Mouse (Mus musculus) MEL (cell line): Measurements from ENCODE around the gene Stk11. TPM values are rescaled to one million over a fixed set of nuclear protein-coding genes. Genes with fewer than 3 reads are reported as not detected.

Experiments used
- DNase-seq: peaks from one replicate; pipeline ENCODE4 v3.0.0; 2011; ENCODE audit warnings: low read depth, low spot score
- H3K27ac ChIP-seq: 2 replicates; pipeline ENCODE4 v1.5.1; 2012; ENCODE audit warnings: low read depth, mild to moderate bottlenecking, control low read depth, low read length, moderate library complexity; ENCODE audit not compliant: control insufficient read depth
- H3K27me3 ChIP-seq, 2 experiments: fragments of 150-350 bp in 1 of 2; sonication (generic) in 1 of 2; 2 replicates each; pipeline ENCODE4 v1.6.1; 2012; ENCODE audit warnings: low read length in 2 of 2, mild to moderate bottlenecking in 2 of 2, improper control_type of control experiment in 1 of 2, moderate library complexity in 1 of 2; ENCODE audit not compliant: insufficient read depth in 2 of 2, control insufficient read depth in 1 of 2
- H3K36me3 ChIP-seq, 2 experiments: 2 replicates each; pipeline ENCODE4 v1.6.1; 2012 to 2014; ENCODE audit warnings: low read length in 2 of 2, improper control_type of control experiment in 1 of 2, inconsistent platforms in 1 of 2, mild to moderate bottlenecking in 1 of 2; ENCODE audit not compliant: insufficient read depth in 2 of 2, control insufficient read depth in 1 of 2
- H3K4me1 ChIP-seq, 2 experiments: fragments of 150-350 bp in 1 of 2; sonication (generic) in 1 of 2; 2 replicates each; pipeline ENCODE4 v1.6.1; 2012; ENCODE audit warnings: low read length in 2 of 2, improper control_type of control experiment in 1 of 2, mild to moderate bottlenecking in 1 of 2; ENCODE audit not compliant: insufficient read depth in 2 of 2, control insufficient read depth in 1 of 2
- H3K4me3 ChIP-seq, 2 experiments: fragments of 150-350 bp in 1 of 2; sonication (generic) in 1 of 2; 2 replicates each; pipeline ENCODE4 v1.5.1; 2012; ENCODE audit warnings: low read depth in 2 of 2, low read length in 2 of 2, mild to moderate bottlenecking in 2 of 2, moderate library complexity in 2 of 2, control low read depth in 1 of 2, improper control_type of control experiment in 1 of 2; ENCODE audit not compliant: control insufficient read depth in 1 of 2, insufficient read depth in 1 of 2
- H3K79me2 ChIP-seq: 2 replicates; pipeline ENCODE4 v1.6.1; 2012; ENCODE audit warnings: mild to moderate bottlenecking, low read length, moderate library complexity; ENCODE audit not compliant: control insufficient read depth, poor library complexity, insufficient read depth
- H3K9ac ChIP-seq: 2 replicates; pipeline ENCODE4 v1.6.1; 2012; ENCODE audit warnings: low read depth, mild to moderate bottlenecking, control low read depth, low read length, moderate library complexity; ENCODE audit not compliant: control insufficient read depth, poor library complexity, severe bottlenecking
- H3K9me3 ChIP-seq: fragments of 150-350 bp; sonication (generic); replicated peaks from 2 replicates; pipeline ENCODE4 v1.6.1; 2012; ENCODE audit warnings: mild to moderate bottlenecking, low read length, improper control_type of control experiment, moderate library complexity; ENCODE audit not compliant: insufficient read depth
- BHLHE40 ChIP-seq: IDR thresholded peaks from 2 replicates; pipeline ENCODE4 v1.6.1; 2012; ENCODE audit warnings: low read depth, mild to moderate bottlenecking, inconsistent platforms, low read length, improper control_type of control experiment, borderline replicate concordance
- CHD2 ChIP-seq: IDR thresholded peaks from 2 replicates; pipeline ENCODE4 v1.6.1; 2011; ENCODE audit warnings: low read length, improper control_type of control experiment
- CTCF ChIP-seq, 3 experiments: IDR thresholded peaks in 2 of 3; conservative IDR thresholded peaks in 1 of 3; 2 replicates each; pipeline ENCODE4 v1.5.1; 2011 to 2012; ENCODE audit warnings: low read length in 3 of 3, low read depth in 2 of 3, mild to moderate bottlenecking in 2 of 3, improper control_type of control experiment in 1 of 3, inconsistent platforms in 1 of 3, mixed read lengths in 1 of 3, moderate library complexity in 1 of 3; ENCODE audit not compliant: control insufficient read depth in 1 of 3, insufficient read depth in 1 of 3, poor library complexity in 1 of 3, severe bottlenecking in 1 of 3
- E2F4 ChIP-seq: IDR thresholded peaks from 2 replicates; pipeline ENCODE4 v1.6.1; 2011; ENCODE audit warnings: low read depth, low read length, improper control_type of control experiment, borderline replicate concordance
- ELF1 ChIP-seq: IDR thresholded peaks from 2 replicates; pipeline ENCODE4 v1.6.1; 2014; ENCODE audit warnings: low read depth, mild to moderate bottlenecking, inconsistent platforms, low read length, improper control_type of control experiment, moderate library complexity
- EP300 ChIP-seq, 2 experiments: IDR thresholded peaks; 2 replicates each; pipeline ENCODE4 v1.6.1; 2011; ENCODE audit warnings: improper control_type of control experiment in 2 of 2, low read length in 2 of 2, low read depth in 1 of 2, mild to moderate bottlenecking in 1 of 2
- ETS1 ChIP-seq: IDR thresholded peaks from 2 replicates; pipeline ENCODE4 v1.6.1; 2012; ENCODE audit warnings: low read depth, mild to moderate bottlenecking, inconsistent platforms, low read length, improper control_type of control experiment, moderate library complexity
- GATA1 ChIP-seq: IDR thresholded peaks from 2 replicates; pipeline ENCODE4 v1.6.1; 2011; ENCODE audit warnings: low read depth, low read length, improper control_type of control experiment
- HCFC1 ChIP-seq: IDR thresholded peaks from 2 replicates; pipeline ENCODE4 v1.6.1; 2012; ENCODE audit warnings: low read depth, mild to moderate bottlenecking, inconsistent platforms, low read length, improper control_type of control experiment, moderate library complexity
- JUND ChIP-seq: IDR thresholded peaks from 2 replicates; pipeline ENCODE4 v1.6.1; 2011; ENCODE audit warnings: low read depth, mild to moderate bottlenecking, improper control_type of control experiment, low read length
- KAT2A ChIP-seq: conservative IDR thresholded peaks from 2 replicates; pipeline ENCODE4 v1.6.1; 2012; ENCODE audit warnings: low read depth, low read length, improper control_type of control experiment, inconsistent platforms
- MAFK ChIP-seq: IDR thresholded peaks from 2 replicates; pipeline ENCODE4 v1.6.1; 2011; ENCODE audit warnings: low read depth, mild to moderate bottlenecking, low read length, improper control_type of control experiment, borderline replicate concordance
- MAX ChIP-seq: IDR thresholded peaks from 2 replicates; pipeline ENCODE4 v1.6.1; 2011; ENCODE audit warnings: low read length, improper control_type of control experiment
- MAZ ChIP-seq: IDR thresholded peaks from 2 replicates; pipeline ENCODE4 v1.6.1; 2012; ENCODE audit warnings: low read depth, mild to moderate bottlenecking, inconsistent platforms, low read length, improper control_type of control experiment
- MEF2A ChIP-seq: IDR thresholded peaks from 2 replicates; pipeline ENCODE4 v1.6.1; 2014; ENCODE audit warnings: low read depth, mild to moderate bottlenecking, inconsistent platforms, low read length, improper control_type of control experiment; ENCODE audit not compliant: poor library complexity, insufficient replicate concordance, severe bottlenecking; ENCODE audit errors: extremely low read depth
- MXI1 ChIP-seq: IDR thresholded peaks from 2 replicates; pipeline ENCODE4 v1.6.1; 2011; ENCODE audit warnings: mild to moderate bottlenecking, low read depth, low read length, improper control_type of control experiment
- MYB ChIP-seq: IDR thresholded peaks from 2 replicates; pipeline ENCODE4 v1.6.1; 2011; ENCODE audit warnings: mild to moderate bottlenecking, low read depth, low read length, improper control_type of control experiment
- MYC ChIP-seq: IDR thresholded peaks from 2 replicates; pipeline ENCODE4 v1.6.1; 2011; ENCODE audit warnings: low read depth, mild to moderate bottlenecking, low read length, improper control_type of control experiment, moderate library complexity
- NELFE ChIP-seq: IDR thresholded peaks from 2 replicates; pipeline ENCODE4 v1.6.1; 2011; ENCODE audit warnings: low read depth, low read length, improper control_type of control experiment
- NRF1 ChIP-seq: IDR thresholded peaks from 2 replicates; pipeline ENCODE4 v1.6.1; 2014; ENCODE audit warnings: low read depth, mild to moderate bottlenecking, inconsistent platforms, low read length, improper control_type of control experiment, moderate library complexity; ENCODE audit not compliant: poor library complexity, insufficient read depth, severe bottlenecking
- POLR2A ChIP-seq, 2 experiments: IDR thresholded peaks; 2 replicates each; pipeline ENCODE4 v1.6.1; 2011 to 2012; ENCODE audit warnings: low read length in 2 of 2, mild to moderate bottlenecking in 2 of 2, control low read depth in 1 of 2, improper control_type of control experiment in 1 of 2, low read depth in 1 of 2, moderate library complexity in 1 of 2; ENCODE audit not compliant: control insufficient read depth in 1 of 2, insufficient read depth in 1 of 2, poor library complexity in 1 of 2
- POLR2AphosphoS2 ChIP-seq: IDR thresholded peaks from 2 replicates; pipeline ENCODE4 v1.6.1; 2011; ENCODE audit warnings: low read length, improper control_type of control experiment
- POLR2AphosphoS5 ChIP-seq: IDR thresholded peaks from 2 replicates; pipeline ENCODE4 v1.6.1; 2012; ENCODE audit warnings: low read depth, borderline replicate concordance, mild to moderate bottlenecking, inconsistent platforms, low read length, moderate library complexity, mixed read lengths
- RAD21 ChIP-seq: IDR thresholded peaks from 2 replicates; pipeline ENCODE4 v1.6.1; 2011; ENCODE audit warnings: mild to moderate bottlenecking, low read depth, low read length, improper control_type of control experiment
- RCOR1 ChIP-seq: IDR thresholded peaks from 2 replicates; pipeline ENCODE4 v1.6.1; 2012; ENCODE audit warnings: low read depth, mild to moderate bottlenecking, inconsistent platforms, low read length, improper control_type of control experiment
- SIN3A ChIP-seq: IDR thresholded peaks from 2 replicates; pipeline ENCODE4 v1.6.1; 2012; ENCODE audit warnings: low read length, improper control_type of control experiment, inconsistent platforms
- TAL1 ChIP-seq: IDR thresholded peaks from 2 replicates; pipeline ENCODE4 v1.6.1; 2012; ENCODE audit warnings: mild to moderate bottlenecking, inconsistent platforms, low read length, moderate library complexity, mixed read lengths
- TBP ChIP-seq: IDR thresholded peaks from 2 replicates; pipeline ENCODE4 v1.8.0; 2011; ENCODE audit warnings: low read depth, low read length, improper control_type of control experiment
- TCF12 ChIP-seq: IDR thresholded peaks from 2 replicates; pipeline ENCODE4 v1.6.1; 2014; ENCODE audit warnings: low read depth, mild to moderate bottlenecking, inconsistent platforms, low read length, improper control_type of control experiment, moderate library complexity
- UBTF ChIP-seq: IDR thresholded peaks from 2 replicates; pipeline ENCODE4 v1.6.1; 2012; ENCODE audit warnings: low read depth, mild to moderate bottlenecking, inconsistent platforms, low read length, improper control_type of control experiment, moderate library complexity, borderline replicate concordance; ENCODE audit not compliant: insufficient read depth
- USF1 ChIP-seq: IDR thresholded peaks from 2 replicates; pipeline ENCODE4 v1.6.1; 2014; ENCODE audit warnings: low read depth, mild to moderate bottlenecking, inconsistent platforms, low read length, improper control_type of control experiment, moderate library complexity
- USF2 ChIP-seq, 2 experiments: IDR thresholded peaks; 2 replicates each; pipeline ENCODE4 v1.6.1; 2011 to 2012; ENCODE audit warnings: improper control_type of control experiment in 2 of 2, low read length in 2 of 2, borderline replicate concordance in 1 of 2, inconsistent platforms in 1 of 2, low read depth in 1 of 2, mild to moderate bottlenecking in 1 of 2; ENCODE audit not compliant: insufficient read depth in 1 of 2
- ZC3H11A ChIP-seq: IDR thresholded peaks from 2 replicates; pipeline ENCODE4 v1.6.1; 2012; ENCODE audit warnings: low read depth, mild to moderate bottlenecking, inconsistent platforms, low read length, improper control_type of control experiment
- ZKSCAN1 ChIP-seq: IDR thresholded peaks from 2 replicates; pipeline ENCODE4 v1.6.1; 2012; ENCODE audit warnings: low read depth, mild to moderate bottlenecking, inconsistent platforms, low read length, improper control_type of control experiment, moderate library complexity
- ZMIZ1 ChIP-seq: IDR thresholded peaks from 2 replicates; pipeline ENCODE4 v1.6.1; 2012; ENCODE audit warnings: low read depth, mild to moderate bottlenecking, inconsistent platforms, low read length, improper control_type of control experiment, moderate library complexity
- ZNF384 ChIP-seq: IDR thresholded peaks from 2 replicates; pipeline ENCODE4 v1.6.1; 2012; ENCODE audit warnings: low read depth, mild to moderate bottlenecking, inconsistent platforms, low read length, improper control_type of control experiment
- polyA plus RNA-seq, 2 experiments: library from polyadenylated mRNA; stranded (reverse) in 1 of 2; unstranded in 1 of 2; fragments of >175 nt in 1 of 2; fragments of >200 nt in 1 of 2; gene quantifications; 2 replicates each; pipeline versions ENCODE4 v1.2.1 to v1.2.4; 2012; ENCODE audit warnings: low replicate concordance in 2 of 2, low read depth in 1 of 2; ENCODE audit not compliant: insufficient read length in 2 of 2, insufficient read depth in 1 of 2, missing spikeins in 1 of 2
- total RNA-seq: library from RNA; depleted of rRNA; stranded (reverse); fragments of 300-350 nt; gene quantifications from 2 replicates; pipeline ENCODE4 v1.2.3, GENCODE M21; 2012

Stk11 gene
- total and polyA plus RNA-seq, 3 experiments = 108 to 188 TPM; not detected in 1

DNA sequence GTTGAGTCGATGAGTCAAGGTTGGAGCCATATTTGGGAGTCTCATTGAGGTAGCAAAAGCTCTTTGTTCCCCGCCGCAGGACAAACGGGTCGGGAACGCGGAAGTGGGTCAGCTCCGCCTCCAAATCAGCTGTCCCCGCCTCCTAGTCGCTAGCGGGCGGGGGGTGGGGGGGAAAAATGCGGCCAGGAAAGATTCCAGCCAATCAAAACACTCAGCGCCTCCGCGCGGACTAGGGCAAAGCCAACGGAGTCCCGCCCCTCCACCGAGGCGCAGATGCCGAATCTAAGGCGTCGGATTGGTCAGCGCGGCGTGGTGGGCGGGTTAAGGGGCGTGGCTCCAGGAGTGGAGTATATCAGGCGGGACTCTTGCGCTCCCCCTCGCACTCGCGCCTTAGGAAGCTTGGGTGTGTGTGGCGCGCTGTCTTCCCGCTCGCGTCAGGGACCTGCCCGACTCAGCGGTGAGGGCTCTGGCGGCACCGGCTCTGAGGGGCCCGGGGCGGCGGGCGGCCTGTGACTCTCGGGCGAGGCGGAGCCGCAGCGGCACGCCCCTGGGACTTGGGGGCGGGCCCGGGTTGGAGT lies 51.9 kb downstream of the Stk11 start:
- H3K27me3 ChIP-seq = no peaks in the 10 kb centered on the region
- DNase-seq = peak; percentile 98
- H3K27ac ChIP-seq = peak overlapping the region; percentile 90
- H3K9ac ChIP-seq = peak overlapping the region; percentile 92
- peaks cover 4 to 25% of the 10 kb centered on the region in 2 experiments; a peak in 3 of 4 replicates for H3K4me1 ChIP-seq
- peaks cover 8% of the 10 kb centered on the region; the same call in 1 of the 2 replicates for H3K79me2 ChIP-seq
- H3K4me3 ChIP-seq = peak overlapping the region; percentile 67 to 84
- no peaks in the 10 kb centered on the region for H3K9me3 ChIP-seq
- H3K36me3 ChIP-seq = peaks cover 0 to 13% of the 10 kb centered on the region in 2 experiments; a peak in 2 of 4 replicates
- TF ChIP-seq JUND (no peak), USF1 (peak; percentile 59), POLR2AphosphoS5 (peak; percentile 90), POLR2AphosphoS2 (peak; percentile 98), E2F4 (0 out of 2 replicates have a peak, but pooled peaks have one; percentile 10), CTCF (IDR thresholded peaks at IDR 0.05 in 2 of 3, conservative IDR thresholded peaks at IDR 0.05 in 1 of 3; ENCODE audit: control insufficient read depth in 1 of 3, insufficient read depth in 1 of 3, low read depth in 2 of 3, low read length in 3 of 3, poor library complexity in 1 of 3, severe bottlenecking in 1 of 3) (no peak), SIN3A (peak; percentile 69), ZC3H11A (no peak), NRF1 (peak; percentile 50), HCFC1 (peak; percentile 71), ZMIZ1 (peak; percentile 97), POLR2A (IDR thresholded peaks at IDR 0.05; ENCODE audit: control insufficient read depth in 1 of 2, insufficient read depth in 1 of 2, low read depth in 1 of 2, low read length in 2 of 2, poor library complexity in 1 of 2) (peak; percentile 98 to 99), ZKSCAN1 (no peak), TCF12 (0 out of 2 replicates have a peak, but pooled peaks have one; percentile 23), RCOR1 (no peak), GATA1 (no peak), BHLHE40 (no peak), ZNF384 (no peak), USF2 (IDR thresholded peaks at IDR 0.05; ENCODE audit: borderline replicate concordance in 1 of 2, insufficient read depth in 1 of 2, low read depth in 1 of 2, low read length in 2 of 2) (no peak), MAFK (no peak), MAX (no peak), EP300 (IDR thresholded peaks at IDR 0.05; ENCODE audit: low read depth in 1 of 2, low read length in 2 of 2) (no peak), MYC (peak; percentile 22; the same call in 1 of the 2 replicates), CHD2 (no peak), RAD21 (no peak), UBTF (no peak; the same call in 1 of the 2 replicates), NELFE (peak; percentile 99), ETS1 (0 out of 2 replicates have a peak, but pooled peaks have one; percentile 51), TBP (peak; percentile 98), TAL1 (no peak), MAZ (peak; percentile 83; the same call in 1 of the 2 replicates), KAT2A (no peak), MYB (no peak), MEF2A (no peak), ELF1 (peak; percentile 99), MXI1 (peak; percentile 45)
